ENCODE assay signal across 19 mouse cellular contexts in the genomic region with DNA sequence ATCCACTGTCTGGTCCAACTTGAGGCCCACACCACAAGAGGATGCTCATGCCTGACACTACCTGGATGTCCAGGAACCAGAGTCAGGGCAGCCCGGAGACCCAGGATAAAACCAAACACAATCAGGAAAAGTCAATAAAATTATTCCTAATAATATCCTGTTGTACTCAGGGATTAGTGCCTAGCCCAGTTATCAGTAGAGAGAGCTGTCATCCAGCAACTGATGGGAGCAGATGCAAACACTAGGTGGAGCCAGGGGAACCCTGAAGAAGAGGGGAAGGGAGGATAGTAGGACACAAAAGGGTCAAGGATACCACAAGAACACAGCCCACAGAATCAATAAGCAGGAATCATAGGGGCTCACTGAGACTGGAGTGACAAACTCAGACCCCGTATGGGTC. TPM values are rescaled to one million over a fixed set of nuclear protein-coding genes. Genes with fewer than 3 reads are reported as not detected.
DNase-seq lines count a peak whose midpoint lies in the region; ATAC-seq and TF ChIP-seq lines count a peak whose summit lies in the region.
"Had no signal": no experiment of that assay in that cellular context is flagged by ENCODE, and none has a peak within 500 bp of the region (broad histone marks: within the 10 kb centered on the region; RNA-seq: fewer than 3 reads in every experiment).

No protein-coding gene starts in this region.

- no peaks in the 10 kb centered on the region for H3K9me3 ChIP-seq in heart, embryonic 10.5 days
- no peaks in the 10 kb centered on the region for H3K9me3 ChIP-seq in heart, embryonic 12.5 days (replicated peaks)
- H3K9me3 ChIP-seq in midbrain, postnatal 0 days (ENCODE audit: low read length) = no peaks in the 10 kb centered on the region
- no peaks in the 10 kb centered on the region for H3K9me3 ChIP-seq in midbrain, embryonic 15.5 days
- H3K9me3 ChIP-seq: embryonic facial prominence, embryonic 13.5 days; forebrain, embryonic 13.5 days; heart, embryonic 13.5 days had no signal

- 86% methylated on average over 2 of the region's 2 CpGs for WGBS in heart, embryonic 10.5 days
- WGBS in heart, embryonic 12.5 days = 87% methylated on average over 2 of the region's 2 CpGs
- WGBS in midbrain, postnatal 0 days = 93% methylated on average over 2 of the region's 2 CpGs
- WGBS in midbrain, embryonic 15.5 days = 99% methylated on average over 2 of the region's 2 CpGs

- no peak overlapping the region for H3K4me3 ChIP-seq in heart, embryonic 10.5 days
- H3K4me3 ChIP-seq in heart, embryonic 12.5 days = no peak overlapping the region
- H3K4me3 ChIP-seq in layer of hippocampus, adult 2 months = no peak overlapping the region
- no peak overlapping the region for H3K4me3 ChIP-seq in midbrain, postnatal 0 days (ENCODE audit: low read depth, low read length)
- H3K4me3 ChIP-seq in midbrain, embryonic 15.5 days = no peak overlapping the region
- H3K4me3 ChIP-seq: embryonic facial prominence, embryonic 13.5 days; forebrain, embryonic 13.5 days; gastrocnemius, adult 2 months; heart, embryonic 13.5 days had no signal

- no peak overlapping the region for H3K9ac ChIP-seq in heart, embryonic 12.5 days
- no peak overlapping the region for H3K9ac ChIP-seq in midbrain, postnatal 0 days (replicated peaks; ENCODE audit: low read length, poor library complexity, severe bottlenecking)
- H3K9ac ChIP-seq in midbrain, embryonic 15.5 days = no peak overlapping the region
- H3K9ac ChIP-seq: embryonic facial prominence, embryonic 13.5 days; forebrain, embryonic 13.5 days; heart, embryonic 13.5 days had no signal

- DNase-seq in heart, embryonic 10.5 days (ENCODE audit: low spot score) = peak; percentile 63
- DNase-seq in layer of hippocampus, adult 2 months (ENCODE audit: low spot score in 2 of 2) = no peak
- DNase-seq in layer of hippocampus, adult 8-10 months (ENCODE audit: low spot score in 2 of 2) = no peak
- no peak for DNase-seq in midbrain, postnatal 0 days (ENCODE audit: low spot score)
- no peak for DNase-seq in gastrocnemius, postnatal 36 days
- DNase-seq: adrenal gland, adult 2 months; adrenal gland, postnatal 25 days; cerebellum, adult 8-10 months; cerebellum, postnatal 14 days; gastrocnemius, adult 2 months; gastrocnemius, postnatal 25 days; heart, adult 18-20 months; heart, postnatal 36 days had no signal

- ATAC-seq in heart, embryonic 12.5 days (ENCODE audit: insufficient number of reproducible peaks, low FRiP score) = no peak
- no peak for ATAC-seq in midbrain, postnatal 0 days (ENCODE audit: low FRiP score)
- no peak for ATAC-seq in midbrain, embryonic 15.5 days (replicated peaks)
- ATAC-seq: forebrain, embryonic 13.5 days; hindbrain, embryonic 16.5 days had no signal

- intact Hi-C loops in gastrocnemius, postnatal 36 days (cut with DNase I) = no loop called here

- peaks cover 3% of the 10 kb centered on the region for H3K4me1 ChIP-seq in heart, embryonic 10.5 days
- no peaks in the 10 kb centered on the region for H3K4me1 ChIP-seq in heart, embryonic 12.5 days (replicated peaks)
- H3K4me1 ChIP-seq in midbrain, postnatal 0 days (ENCODE audit: insufficient read depth, low read length) = no peaks in the 10 kb centered on the region
- peaks cover 7% of the 10 kb centered on the region for H3K4me1 ChIP-seq in midbrain, embryonic 15.5 days

- H3K36me3 ChIP-seq in heart, embryonic 10.5 days = no peaks in the 10 kb centered on the region
- no peaks in the 10 kb centered on the region for H3K36me3 ChIP-seq in heart, embryonic 12.5 days
- no peaks in the 10 kb centered on the region for H3K36me3 ChIP-seq in midbrain, postnatal 0 days (ENCODE audit: insufficient read depth, low read length)
- H3K36me3 ChIP-seq in midbrain, embryonic 15.5 days (replicated peaks) = no peaks in the 10 kb centered on the region
- H3K36me3 ChIP-seq: embryonic facial prominence, embryonic 13.5 days; heart, embryonic 13.5 days had no signal

- H3K27me3 ChIP-seq in heart, embryonic 10.5 days (ENCODE audit: insufficient read depth, poor library complexity, severe bottlenecking) = peaks cover 18% of the 10 kb centered on the region
- H3K27me3 ChIP-seq in heart, embryonic 12.5 days (replicated peaks) = no peaks in the 10 kb centered on the region; the same call in 1 of the 2 replicates
- no peaks in the 10 kb centered on the region for H3K27me3 ChIP-seq in midbrain, postnatal 0 days (ENCODE audit: insufficient read depth, low read length)
- H3K27me3 ChIP-seq in midbrain, embryonic 15.5 days (replicated peaks) = no peaks in the 10 kb centered on the region

- H3K4me2 ChIP-seq in heart, embryonic 12.5 days = no peak overlapping the region
- no peak overlapping the region for H3K4me2 ChIP-seq in midbrain, postnatal 0 days (ENCODE audit: low read depth, low read length, poor library complexity, severe bottlenecking)
- no peak overlapping the region for H3K4me2 ChIP-seq in midbrain, embryonic 15.5 days
- H3K4me2 ChIP-seq: embryonic facial prominence, embryonic 13.5 days; forebrain, embryonic 13.5 days; heart, embryonic 13.5 days had no signal

- TF ChIP-seq CTCF in layer of hippocampus, adult 2 months (conservative IDR thresholded peaks at IDR 0.05) = peak; percentile 58
- TF ChIP-seq CTCF in midbrain, postnatal 0 days (IDR thresholded peaks at IDR 0.05) = peak; percentile 32; the same call in 1 of the 2 replicates

- H3K27ac ChIP-seq in heart, embryonic 10.5 days = no peak overlapping the region
- H3K27ac ChIP-seq in heart, embryonic 12.5 days (ENCODE audit: poor library complexity, severe bottlenecking) = no peak overlapping the region
- no peak overlapping the region for H3K27ac ChIP-seq in layer of hippocampus, adult 2 months
- H3K27ac ChIP-seq in midbrain, postnatal 0 days (ENCODE audit: low read depth, low read length) = no peak overlapping the region
- H3K27ac ChIP-seq in midbrain, embryonic 15.5 days = no peak overlapping the region
- H3K27ac ChIP-seq: embryonic facial prominence, embryonic 13.5 days; forebrain, embryonic 13.5 days; gastrocnemius, adult 2 months; heart, embryonic 13.5 days had no signal

RNA-seq across cellular contexts. Expression of a gene that starts 5.2 kb away (rescaled TPM):
- 0.44 and 0.68 TPM in 2 replicates for polyA plus RNA-seq in heart, embryonic 10.5 days (2016; fragmentation: Nextera tagmentation; extraction: Ambion mirVana)
- 0.83 and 0.87 TPM in 2 replicates for polyA plus RNA-seq in heart, embryonic 12.5 days (2016; fragmentation: Nextera tagmentation; extraction: Ambion mirVana)
- 10 to 100 TPM; 37.9 to 39.2 TPM for total RNA-seq in layer of hippocampus, adult 2 months (2021)
- total RNA-seq in layer of hippocampus, adult 8-10 months (2022) = 10 to 100 TPM; 37.2 to 41.6 (median 39.2) TPM
- total RNA-seq in midbrain, postnatal 0 days (2014; rRNA removed) = 37.3 and 42.6 TPM in 2 replicates
- 30.4 and 31.4 TPM in 2 replicates for polyA plus RNA-seq in midbrain, postnatal 0 days (2015; fragmentation: Nextera tagmentation; extraction: Ambion mirVana)
- polyA plus RNA-seq in midbrain, embryonic 15.5 days (2015; fragmentation: Nextera tagmentation; extraction: Ambion mirVana) = 21.9 and 22.3 TPM in 2 replicates
- total RNA-seq in gastrocnemius, postnatal 36 days (2021) = 1 to 10 TPM; 1.1 to 1.3 TPM

RNA-seq across cellular contexts. Expression of a gene that starts 19.6 kb away (rescaled TPM):
- polyA plus RNA-seq in heart, embryonic 10.5 days (2016; fragmentation: Nextera tagmentation; extraction: Ambion mirVana) = 9.0 and 12.4 TPM in 2 replicates
- polyA plus RNA-seq in heart, embryonic 12.5 days (2016; fragmentation: Nextera tagmentation; extraction: Ambion mirVana) = 10.3 and 12.2 TPM in 2 replicates
- 10 to 100 TPM; 54.7 to 59.3 TPM for total RNA-seq in layer of hippocampus, adult 2 months (2021)
- 10 to 100 TPM; 54.6 to 70.3 (median 63.6) TPM for total RNA-seq in layer of hippocampus, adult 8-10 months (2022)
- total RNA-seq in midbrain, postnatal 0 days (2014; rRNA removed) = 79.2 and 86.5 TPM in 2 replicates
- polyA plus RNA-seq in midbrain, postnatal 0 days (2015; fragmentation: Nextera tagmentation; extraction: Ambion mirVana) = 69.2 and 72.0 TPM in 2 replicates
- polyA plus RNA-seq in midbrain, embryonic 15.5 days (2015; fragmentation: Nextera tagmentation; extraction: Ambion mirVana) = 80.4 and 80.9 TPM in 2 replicates
- 1 to 10 TPM; 2.1 to 2.6 TPM for total RNA-seq in gastrocnemius, postnatal 36 days (2021)

Comparison
In these comparisons a context has a peak if more than half of its experiments do, and no peak if none do; other contexts are left out.
1. RNA of a gene that starts 5.2 kb away (total RNA-seq): 37.2 to 41.6 TPM in layer of hippocampus, adult 8-10 months, 37.9 to 39.2 TPM in layer of hippocampus, adult 2 months and 37.3 to 42.6 TPM in midbrain, postnatal 0 days; 1.1 to 1.3 TPM in gastrocnemius, postnatal 36 days; every median in the first group is over 10 times any median in the second.
2. RNA of a gene that starts 19.6 kb away (total RNA-seq): 79.2 to 86.5 TPM in midbrain, postnatal 0 days, 54.6 to 70.3 TPM in layer of hippocampus, adult 8-10 months and 54.7 to 59.3 TPM in layer of hippocampus, adult 2 months; 2.1 to 2.6 TPM in gastrocnemius, postnatal 36 days; every median in the first group is over 10 times any median in the second.